Mouse (Mus musculus): ENCODE measurements around the gene Slc25a21. TPM values are rescaled to one million over a fixed set of nuclear protein-coding genes. Genes with fewer than 3 reads are reported as not detected.

The Slc25a21 gene
- total RNA-seq, 2 experiments from 2014 or later = 0.65 to 1.0 TPM

DNA sequence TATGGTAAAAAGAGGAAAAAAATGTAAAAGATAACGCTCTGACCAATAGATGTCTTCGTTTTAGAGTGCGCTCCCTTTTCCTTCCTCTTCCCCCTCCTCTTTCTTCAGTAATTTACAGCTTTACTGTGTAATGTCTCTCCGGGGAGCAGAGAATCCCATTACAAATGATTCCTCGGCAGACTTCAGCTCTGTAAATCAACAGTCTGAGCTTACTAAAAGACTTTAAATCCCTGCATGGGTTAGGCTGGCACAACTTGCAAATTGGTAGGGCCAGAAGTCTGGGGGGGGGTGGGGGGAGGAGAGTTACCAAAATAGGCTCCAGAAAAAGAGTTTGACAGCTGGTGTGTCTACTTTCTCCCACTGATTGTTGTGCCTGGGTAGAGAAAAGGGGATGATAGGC lies 128.7 kb downstream of the Slc25a21 start:
- DNase-seq (ENCODE audit: low spot score in 2 of 2) = no peak

DNA sequence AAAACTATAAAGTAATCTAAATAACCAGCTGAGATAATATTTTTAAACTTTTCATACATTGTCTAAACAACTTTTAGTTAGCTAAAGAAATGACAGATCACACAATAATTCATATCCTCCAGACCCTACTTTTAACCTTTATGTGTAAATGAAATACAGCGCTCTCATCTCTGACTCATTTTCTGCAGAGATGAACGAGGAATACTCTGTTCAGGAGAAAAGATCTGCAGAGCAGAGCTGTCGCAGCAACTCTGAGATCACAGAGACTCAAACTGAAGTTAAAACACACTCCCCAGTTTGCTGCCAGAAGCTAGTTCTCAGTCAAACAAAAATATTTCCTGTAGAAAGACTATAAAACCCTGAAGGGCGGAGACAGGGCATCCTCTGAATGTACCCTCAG lies 177.5 kb downstream of the Slc25a21 start:
- DNase-seq (ENCODE audit: low spot score in 2 of 2) = no peak

DNA sequence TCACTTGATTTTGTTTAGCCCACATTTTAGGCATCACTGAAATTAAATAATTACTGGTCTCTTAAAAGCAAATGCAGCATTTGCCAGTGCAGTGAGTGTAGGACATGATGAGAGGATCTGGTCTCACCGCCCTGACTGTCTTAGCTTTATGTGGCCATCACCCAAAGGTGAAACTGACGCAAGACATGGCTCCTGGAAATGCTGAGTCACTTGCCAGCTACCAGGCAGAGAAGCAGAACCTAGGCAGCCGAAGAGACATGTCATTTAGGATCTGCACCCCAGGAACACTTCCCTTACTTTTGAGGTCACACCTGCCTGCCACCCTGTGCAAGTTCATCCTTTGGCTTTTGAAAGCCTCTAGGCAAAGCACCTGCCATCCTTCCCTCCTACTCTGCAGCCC lies 180.4 kb downstream of the Slc25a21 start:
- DNase-seq (ENCODE audit: low spot score in 2 of 2) = no peak

DNA sequence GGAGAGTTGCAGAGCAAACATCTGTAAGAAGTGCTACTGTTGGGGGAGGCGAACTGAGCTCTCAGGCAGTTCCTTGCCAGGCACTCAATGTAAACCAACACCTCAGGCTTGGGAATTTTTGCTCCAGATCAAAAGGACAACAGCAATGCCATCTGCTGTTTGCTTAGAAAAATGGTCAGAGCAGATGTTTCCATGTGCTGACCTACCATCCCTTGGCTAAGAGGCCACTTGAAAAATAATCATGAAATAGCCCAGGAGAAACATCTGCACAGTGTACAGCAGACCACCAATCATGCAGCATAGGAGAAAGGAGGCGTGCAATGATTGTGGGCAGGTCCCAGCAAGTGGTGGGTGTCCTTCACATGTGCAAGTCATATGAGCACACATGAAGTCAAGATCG lies 180.9 kb downstream of the Slc25a21 start:
- no peak for DNase-seq (ENCODE audit: low spot score in 2 of 2)

DNA sequence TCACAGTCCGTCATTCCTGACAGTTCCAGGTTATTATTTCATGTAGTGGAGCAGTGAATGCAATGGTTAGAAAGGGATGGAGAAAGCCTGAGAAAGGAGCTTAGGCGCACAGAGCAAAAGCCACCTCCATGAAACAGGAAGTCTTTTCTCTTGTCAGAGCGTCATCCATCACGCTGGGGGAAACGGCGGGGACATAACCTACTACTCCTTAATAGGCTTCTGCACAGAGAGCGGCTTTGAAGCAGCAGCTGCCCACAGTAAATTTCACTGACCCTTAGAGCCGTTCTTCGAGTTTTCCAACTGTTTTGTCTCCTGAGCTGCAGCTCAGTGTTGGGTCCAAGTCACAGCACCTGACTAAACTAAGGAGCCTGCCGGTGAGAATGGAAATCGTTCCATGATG lies 188.3 kb downstream of the Slc25a21 start:
- no peak for DNase-seq (ENCODE audit: low spot score in 2 of 2)

DNA sequence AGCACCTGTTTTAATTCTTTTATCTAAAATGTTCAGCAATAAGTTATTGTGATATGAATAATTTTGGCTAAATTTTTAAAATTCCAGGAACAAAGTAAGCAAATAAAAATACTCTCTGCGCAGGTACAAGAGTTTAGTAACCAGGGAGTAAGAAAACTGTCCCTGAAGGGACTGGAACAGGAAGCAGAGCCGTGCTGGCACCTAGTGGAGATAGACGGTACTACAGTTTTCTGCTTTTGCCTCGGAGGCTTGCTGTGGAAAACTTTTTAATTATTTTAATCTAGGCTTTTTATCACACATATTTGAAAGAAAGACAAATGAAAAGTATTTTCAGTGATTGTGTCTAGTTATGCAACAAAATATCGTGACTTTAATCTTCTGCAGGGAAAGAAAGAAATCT lies 211.2 kb downstream of the Slc25a21 start:
- peak; percentile 46 to 68 for DNase-seq (ENCODE audit: low spot score in 2 of 2)

DNA sequence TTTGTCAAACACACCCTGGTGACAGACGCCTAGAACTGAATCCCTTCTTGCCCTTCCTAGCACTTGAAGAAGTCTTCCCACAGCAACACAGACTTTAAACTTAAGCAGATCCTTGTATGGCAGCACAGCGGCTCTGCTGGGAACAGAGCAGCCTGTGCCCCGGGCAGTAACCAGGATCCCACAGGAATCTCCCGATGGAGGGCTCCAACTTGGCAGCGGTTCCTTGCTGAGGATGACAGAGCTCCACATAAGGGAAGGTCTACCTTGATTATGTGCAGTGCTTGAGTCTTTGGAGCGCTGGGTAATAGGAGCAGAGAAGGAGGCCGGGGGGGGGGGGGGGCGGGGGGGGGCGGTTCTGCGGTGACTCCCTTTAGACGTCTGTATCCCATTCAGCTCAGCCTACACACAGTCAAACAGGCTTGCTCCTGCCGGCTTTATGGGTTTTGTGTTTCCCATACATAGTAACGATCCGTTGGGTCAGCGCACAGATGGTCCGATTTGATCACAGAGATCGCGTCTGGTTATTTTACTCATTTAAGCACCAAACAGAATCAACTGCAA lies 215.1 kb downstream of the Slc25a21 start:
- DNase-seq (ENCODE audit: low spot score in 2 of 2) = no peak

DNA sequence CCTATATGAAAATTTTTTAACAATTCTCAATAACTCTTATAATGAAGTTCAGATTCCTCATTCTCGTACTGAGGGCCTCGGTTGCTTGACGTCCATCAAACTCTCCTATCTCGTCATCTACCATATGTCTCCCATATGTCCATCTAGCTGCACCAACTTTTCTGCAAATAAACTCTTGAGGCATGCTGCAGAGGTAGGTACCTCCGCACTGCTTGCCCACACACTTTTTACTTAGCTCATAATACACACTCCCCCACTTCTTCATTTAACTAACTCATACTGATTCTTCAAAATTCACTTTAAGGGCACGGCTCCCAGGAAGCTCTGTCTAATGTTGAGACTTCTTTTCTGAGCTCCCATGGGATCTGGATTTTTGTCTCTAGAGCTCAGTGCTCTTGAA lies 222.0 kb downstream of the Slc25a21 start:
- DNase-seq (ENCODE audit: low spot score in 2 of 2) = no peak

DNA sequence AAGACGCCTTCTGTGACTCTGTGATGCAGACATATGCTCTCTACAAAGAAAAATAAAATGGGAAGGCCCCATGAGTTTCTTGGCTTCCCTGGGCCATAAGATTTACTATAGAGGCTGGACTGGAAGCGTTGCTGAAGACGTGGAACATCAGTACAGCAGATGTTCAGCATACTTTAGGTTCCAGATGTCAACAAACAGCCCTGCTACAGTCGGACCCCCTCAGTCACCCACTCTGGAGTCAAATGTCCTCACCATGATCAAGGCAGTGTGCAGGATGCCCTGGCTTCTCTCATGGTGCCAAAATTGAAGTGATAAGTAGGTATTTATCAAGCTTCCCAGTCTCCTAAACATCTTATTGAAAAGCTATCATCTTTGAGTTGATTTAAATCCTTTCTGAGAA lies 234.0 kb downstream of the Slc25a21 start:
- DNase-seq (ENCODE audit: low spot score in 2 of 2) = no peak

DNA sequence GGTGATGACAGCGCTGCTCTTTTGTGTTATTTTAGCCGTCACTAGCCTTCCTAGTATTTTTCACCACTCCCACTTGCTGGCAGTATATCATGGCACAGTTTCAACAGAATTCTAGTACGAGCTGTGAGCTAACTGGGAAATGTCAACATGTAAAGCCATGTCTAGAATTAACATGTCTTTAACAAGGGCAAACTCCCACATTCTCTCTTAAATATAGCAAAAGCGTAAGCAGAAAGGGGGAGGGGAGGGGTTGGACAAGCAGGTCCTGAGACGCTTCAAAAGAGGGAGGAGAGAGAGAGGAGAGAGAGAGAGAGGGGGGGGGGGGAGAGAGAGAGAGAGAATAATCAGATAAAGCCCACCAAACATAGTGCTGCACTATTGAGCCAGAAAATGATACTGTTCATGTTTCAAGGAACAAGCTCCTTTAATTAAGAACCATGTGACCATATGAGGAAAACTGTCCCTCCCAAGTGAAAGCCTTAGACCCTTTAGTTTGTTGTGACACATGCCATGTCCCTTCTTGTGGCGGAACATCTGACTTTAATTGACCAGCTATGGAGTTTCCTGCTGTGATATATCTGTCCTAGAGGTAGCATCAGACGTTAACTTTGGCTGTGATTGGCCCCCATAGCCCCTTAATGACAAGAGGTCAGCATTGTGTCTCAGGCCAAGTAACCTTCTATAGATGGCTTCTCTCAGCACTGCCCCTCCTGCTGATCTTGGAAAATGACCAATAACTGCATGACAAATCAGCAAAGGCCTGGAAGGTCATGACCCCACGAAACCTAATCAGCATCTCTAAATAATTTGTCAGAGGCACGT lies 237.8 kb downstream of the Slc25a21 start:
- DNase-seq (ENCODE audit: low spot score in 2 of 2) = no peak

DNA sequence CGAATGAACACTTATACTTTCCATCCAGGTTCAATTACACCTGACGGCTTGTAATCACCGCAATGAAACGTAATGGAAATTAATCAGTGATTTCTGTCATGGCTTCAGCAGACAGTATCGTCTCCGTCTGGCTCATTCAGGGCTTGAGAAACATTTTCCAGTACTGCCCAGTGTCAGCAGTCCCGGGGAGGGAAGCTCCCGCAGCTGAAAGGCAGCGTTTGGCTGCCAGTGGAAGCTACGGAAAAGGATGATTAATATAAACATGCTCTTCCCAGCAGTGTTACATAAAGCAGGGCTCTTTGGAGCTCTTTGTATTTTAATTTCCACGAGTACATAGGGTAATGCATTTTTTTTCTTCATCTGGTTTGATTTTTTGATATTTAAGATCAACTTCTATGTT lies 239.0 kb downstream of the Slc25a21 start:
- no peak for DNase-seq (ENCODE audit: low spot score in 2 of 2)

DNA sequence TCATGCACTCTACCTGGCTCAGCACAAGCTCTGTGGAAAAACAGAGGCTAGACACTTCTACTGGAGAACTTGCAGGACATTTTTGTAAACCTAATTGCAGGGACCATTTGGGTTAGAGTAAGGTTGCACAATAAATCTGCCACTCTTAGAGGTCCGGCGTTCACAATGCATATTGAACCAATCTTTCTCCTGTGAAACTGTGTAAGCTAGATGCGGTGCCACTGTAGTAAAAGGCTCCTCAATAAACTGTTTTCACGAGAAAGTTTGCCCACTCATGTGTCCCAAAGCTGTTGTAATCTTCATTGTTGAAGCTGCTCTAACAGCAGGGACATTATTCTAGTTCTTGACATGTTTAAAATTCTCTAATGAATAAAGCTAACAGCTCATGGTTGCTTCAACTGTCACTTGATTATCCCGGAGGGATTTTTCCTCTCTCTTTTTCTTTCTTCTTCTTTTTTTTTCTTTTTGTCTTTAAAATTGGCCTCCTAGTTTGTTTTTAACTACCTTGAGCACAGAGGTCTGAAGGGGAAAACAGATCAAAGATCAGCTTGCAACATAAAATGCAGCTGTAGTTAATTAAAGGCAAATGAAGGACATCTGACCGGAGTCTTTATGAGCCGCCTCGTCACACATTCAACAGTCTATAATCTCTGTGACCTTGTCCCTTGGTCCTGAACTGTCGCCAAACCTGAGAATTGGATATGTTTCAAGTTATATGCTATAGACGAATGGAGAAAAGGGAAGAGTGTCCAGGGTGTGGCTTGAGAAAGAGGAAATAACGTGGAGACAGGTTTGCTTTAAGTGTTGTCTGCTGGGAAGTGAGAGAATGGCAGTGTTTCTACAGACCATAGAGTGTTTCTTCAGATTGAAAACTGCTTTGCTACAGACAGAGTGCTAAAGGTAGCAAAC lies 245.3 kb downstream of the Slc25a21 start:
- no peak for DNase-seq (ENCODE audit: low spot score in 2 of 2)

DNA sequence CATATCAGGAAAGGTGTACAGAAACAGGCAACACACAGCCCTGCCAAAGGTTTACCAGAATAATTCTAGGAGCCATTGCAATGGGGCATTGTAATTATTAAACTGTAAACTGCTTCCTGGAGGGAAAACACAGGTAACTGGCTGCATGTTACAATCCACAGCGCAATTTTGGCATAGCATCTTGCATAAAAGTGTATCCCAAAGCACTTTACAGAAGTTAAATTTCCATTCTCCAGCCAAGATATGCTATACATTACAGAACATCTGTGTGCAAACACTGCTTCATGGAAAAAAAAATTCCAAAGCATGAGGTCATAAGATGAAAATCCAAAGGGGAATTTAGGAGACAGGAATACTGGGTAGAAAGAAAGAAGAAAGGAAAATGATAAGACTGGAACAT lies 253.0 kb downstream of the Slc25a21 start:
- no peak for DNase-seq (ENCODE audit: low spot score in 2 of 2)

DNA sequence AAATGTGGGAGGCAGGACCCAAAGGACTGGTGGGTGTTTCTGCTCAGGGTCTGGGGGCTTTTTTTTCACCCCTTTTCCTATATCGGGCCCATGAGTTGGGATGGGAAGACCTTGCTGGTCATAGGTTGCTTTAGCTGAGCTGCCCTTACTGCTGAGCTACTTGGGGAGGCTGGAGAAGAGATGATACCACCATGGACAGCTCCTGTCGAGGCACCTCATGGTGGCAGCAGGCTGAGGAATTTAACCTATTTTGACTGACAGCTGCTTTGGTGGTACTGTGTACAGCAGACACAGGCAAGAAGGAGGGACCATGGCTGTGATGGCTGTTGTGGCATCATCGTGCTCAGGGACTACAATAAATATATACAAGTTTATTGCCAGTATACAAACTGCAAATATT lies 256.4 kb downstream of the Slc25a21 start:
- DNase-seq (ENCODE audit: low spot score in 2 of 2) = no peak

DNA sequence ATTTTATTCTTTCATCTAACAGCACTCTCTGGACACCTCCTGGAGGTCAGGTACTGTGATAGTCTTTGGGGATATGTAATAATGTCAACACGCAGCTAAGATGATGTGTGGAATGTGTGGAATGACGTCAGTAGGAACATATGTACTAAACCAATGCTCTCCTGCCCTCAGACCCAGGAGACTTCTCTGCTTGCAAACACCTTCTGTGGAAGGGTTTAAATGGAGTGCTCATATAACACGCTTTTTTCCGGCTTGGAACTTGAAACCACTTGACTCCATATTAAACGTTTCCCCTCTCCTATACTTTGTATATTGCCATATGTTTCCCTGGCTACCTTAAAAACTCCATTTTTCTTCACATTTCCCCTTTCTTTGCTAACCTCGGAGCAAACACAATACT lies 279.1 kb downstream of the Slc25a21 start:
- no peak for DNase-seq (ENCODE audit: low spot score in 2 of 2)

DNA sequence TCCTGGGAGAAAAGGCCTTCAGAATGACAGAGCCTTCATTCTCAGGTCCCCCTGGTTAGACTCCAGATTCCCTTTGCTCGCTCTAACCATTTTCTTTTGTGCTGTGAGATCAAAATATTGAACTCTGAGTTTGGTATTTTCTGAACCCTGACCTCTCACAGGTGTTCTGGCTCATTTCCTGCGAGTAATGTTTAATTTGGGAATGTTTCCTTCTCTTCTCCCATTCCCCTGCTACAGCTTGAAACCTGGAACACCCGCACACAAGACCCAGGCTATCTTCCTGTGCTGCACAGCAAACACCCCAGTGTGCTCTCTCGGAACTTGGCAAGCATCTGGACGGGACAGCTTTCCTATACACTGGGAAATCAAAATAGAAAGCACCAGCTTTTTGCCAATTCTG lies 290.8 kb downstream of the Slc25a21 start:
- no peak for DNase-seq (ENCODE audit: low spot score in 2 of 2)

DNA sequence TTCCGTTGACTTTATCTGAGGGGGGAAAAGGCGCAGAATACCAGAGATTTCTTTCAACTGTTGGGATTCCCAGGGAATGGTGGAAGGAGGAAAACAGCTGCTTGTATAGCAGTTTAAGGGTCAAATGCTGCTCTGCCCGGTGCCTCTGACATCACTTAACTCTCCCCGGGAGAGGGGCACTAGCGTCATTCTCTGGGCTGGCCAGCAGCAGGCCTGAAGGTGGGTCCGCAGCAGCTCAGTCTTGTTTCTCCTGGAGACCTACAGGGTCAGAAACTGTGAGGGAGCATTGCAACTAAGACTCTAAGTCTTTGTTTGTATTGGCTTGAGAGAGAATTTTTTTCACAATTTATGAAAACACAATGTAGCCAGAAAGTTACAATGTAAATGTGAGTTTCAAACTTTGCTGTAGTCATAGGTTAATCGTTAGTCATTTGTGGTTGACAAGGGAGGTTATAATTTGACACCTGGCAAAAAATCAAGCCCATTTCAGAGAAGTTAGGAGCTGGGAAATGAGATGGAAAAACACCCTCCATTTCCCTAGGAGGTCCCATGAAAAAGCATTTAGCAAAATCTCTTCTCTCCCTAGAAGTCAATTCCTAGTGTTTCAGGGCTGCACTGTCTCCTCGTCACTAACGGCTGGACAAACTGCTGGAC lies 291.5 kb downstream of the Slc25a21 start:
- DNase-seq (ENCODE audit: low spot score in 2 of 2) = no peak

DNA sequence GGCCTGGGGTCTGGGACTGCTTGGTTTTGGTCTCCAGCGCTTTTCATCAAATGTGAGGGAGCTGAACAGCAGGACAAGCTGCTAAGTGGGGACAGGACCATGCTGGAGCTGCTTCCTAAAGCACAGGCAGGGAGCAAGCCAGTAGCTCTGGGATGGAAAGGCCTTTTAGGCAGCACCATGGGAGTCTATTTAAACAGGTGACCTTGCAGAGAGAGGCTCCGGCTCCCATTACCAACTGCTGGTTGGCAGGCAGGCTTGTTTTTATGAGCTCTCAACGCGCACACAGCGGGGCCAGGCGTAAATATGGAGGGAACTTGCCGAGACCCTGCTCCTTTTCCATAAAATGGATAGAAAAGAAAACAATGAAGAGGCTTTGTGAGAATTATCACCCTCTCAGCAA lies 292.1 kb downstream of the Slc25a21 start:
- no peak for DNase-seq (ENCODE audit: low spot score in 2 of 2)

DNA sequence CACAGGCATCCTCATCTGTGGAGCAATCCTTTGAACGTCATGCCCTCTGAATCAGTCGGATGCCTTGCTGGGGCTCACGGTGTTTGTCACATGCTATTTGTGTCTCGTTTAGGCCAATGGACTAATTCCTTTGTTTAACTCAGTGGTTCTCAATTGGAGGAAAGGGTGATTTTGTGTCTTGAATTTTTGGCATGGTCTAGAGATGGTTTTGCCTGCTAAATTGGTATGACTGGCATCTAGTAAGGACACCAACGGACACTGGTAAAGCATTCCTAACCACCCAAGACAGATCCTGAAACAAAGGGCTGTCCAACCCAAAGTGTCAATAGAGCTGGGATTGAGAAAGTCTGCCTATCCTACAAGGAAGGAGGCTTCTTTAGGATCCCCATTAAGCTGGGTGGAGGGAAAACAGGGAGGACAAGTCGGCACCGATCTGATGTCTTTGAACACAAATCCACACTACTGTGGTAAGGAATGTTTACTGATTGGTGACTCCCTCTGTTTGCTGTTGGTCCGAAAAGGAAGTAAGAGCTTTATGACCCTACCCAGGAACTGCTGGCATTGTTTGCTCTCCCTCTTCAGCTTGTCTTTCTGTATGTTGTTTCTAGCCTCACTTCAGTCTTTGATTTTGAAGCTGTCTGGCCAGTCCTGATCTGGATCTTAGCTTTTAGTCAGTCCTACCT lies 294.4 kb downstream of the Slc25a21 start:
- DNase-seq (ENCODE audit: low spot score in 2 of 2) = no peak

DNA sequence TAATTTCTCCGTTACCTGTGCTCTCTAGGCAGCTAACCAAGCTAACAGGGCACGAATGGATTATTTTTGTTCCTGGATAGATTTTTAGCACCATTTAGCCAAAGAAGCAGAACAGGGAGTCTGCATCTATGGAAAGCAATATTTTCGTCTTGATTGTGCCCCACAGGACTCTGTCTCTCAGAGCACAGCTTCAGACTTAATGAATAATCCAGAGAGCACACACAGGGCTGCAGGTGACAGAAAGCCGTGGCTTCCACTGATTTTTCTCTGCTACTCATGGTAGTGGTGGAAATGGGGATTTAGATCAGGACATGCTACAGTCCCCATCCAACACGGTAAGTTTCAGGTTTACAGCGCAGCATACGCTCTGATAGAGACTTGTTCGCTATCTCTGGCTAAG lies 299.3 kb downstream of the Slc25a21 start:
- no peak for DNase-seq (ENCODE audit: low spot score in 2 of 2)
